Mouse (Mus musculus): ENCODE measurements at regions not wholly inside any gene's neighbourhood (a gene's known extent, or its start where the extent isn't known, plus 50 kb on each side); places are given as distances from the start of the nearest gene placed in this dataset.
A peak's percentile ranks its signal among the peaks of the same experiment; 100 is the strongest.

- TF ChIP-seq CTCF (IDR thresholded peaks at IDR 0.05; ENCODE audit: low read depth) = no peak
- Histone ChIP-seq H3K36me3 (ENCODE audit: insufficient read depth, low read length) (no peaks in the 10 kb centered on the region), H3K27ac (no peak overlapping the region), H3K4me2 (ENCODE audit: low read length) (no peak overlapping the region), H3K27me3 (ENCODE audit: insufficient read depth, low read length) (no peaks in the 10 kb centered on the region), H3K4me1 (replicated peaks; ENCODE audit: insufficient read depth, low read length) (peaks cover 9% of the 10 kb centered on the region), H3K4me3 (replicated peaks; ENCODE audit: low read depth, low read length) (no peak overlapping the region), H3K9ac (ENCODE audit: low read depth, low read length) (no peak overlapping the region), H3K9me3 (replicated peaks; ENCODE audit: low read length) (no peaks in the 10 kb centered on the region)
- DNase-seq (ENCODE audit: low spot score) = peak; percentile 31
- ATAC-seq (replicated peaks; ENCODE audit: low FRiP score, low read depth) = no peak
- 47% methylated on average over 13 of the region's 13 CpGs for WGBS
Measured at GRCm38 (mm10) chr6:89035061-89035835, 133.2 kb downstream of the Tpra1 start.

GRCm38 (mm10) chr6:89035836-89036156, 133.7 kb downstream of the Tpra1 start:
- H3K36me3 ChIP-seq (ENCODE audit: insufficient read depth, low read length) = no peaks in the 10 kb centered on the region
- ATAC-seq (replicated peaks; ENCODE audit: low FRiP score, low read depth) (no peak), DNase-seq (ENCODE audit: low spot score) (no peak)
- H3K9me3 ChIP-seq (replicated peaks; ENCODE audit: low read length) = no peaks in the 10 kb centered on the region
- no peak for TF ChIP-seq CTCF (IDR thresholded peaks at IDR 0.05; ENCODE audit: low read depth)
- no peak overlapping the region for H3K4me2 ChIP-seq (ENCODE audit: low read length)
- H3K4me3 ChIP-seq (replicated peaks; ENCODE audit: low read depth, low read length) = no peak overlapping the region
- no peak overlapping the region for H3K27ac ChIP-seq
- no peaks in the 10 kb centered on the region for H3K27me3 ChIP-seq (ENCODE audit: insufficient read depth, low read length)
- peaks cover 9% of the 10 kb centered on the region for H3K4me1 ChIP-seq (replicated peaks; ENCODE audit: insufficient read depth, low read length)
- 66% methylated on average over 4 of the region's 4 CpGs for WGBS
- H3K9ac ChIP-seq (ENCODE audit: low read depth, low read length) = no peak overlapping the region

GRCm38 (mm10) chr6:89037392-89037791, 135.3 kb downstream of the Tpra1 start:
- no peak for TF ChIP-seq CTCF (IDR thresholded peaks at IDR 0.05; ENCODE audit: low read depth)
- 62% methylated on average over 2 of the region's 2 CpGs for WGBS
- Histone ChIP-seq H3K9me3 (replicated peaks; ENCODE audit: low read length) (no peaks in the 10 kb centered on the region), H3K36me3 (ENCODE audit: insufficient read depth, low read length) (no peaks in the 10 kb centered on the region), H3K4me1 (replicated peaks; ENCODE audit: insufficient read depth, low read length) (peaks cover 9% of the 10 kb centered on the region), H3K4me3 (replicated peaks; ENCODE audit: low read depth, low read length) (no peak overlapping the region), H3K9ac (ENCODE audit: low read depth, low read length) (no peak overlapping the region), H3K27ac (no peak overlapping the region), H3K27me3 (ENCODE audit: insufficient read depth, low read length) (no peaks in the 10 kb centered on the region), H3K4me2 (ENCODE audit: low read length) (no peak overlapping the region)
- no peak for DNase-seq (ENCODE audit: low spot score)
- no peak for ATAC-seq (replicated peaks; ENCODE audit: low FRiP score, low read depth)

- Histone ChIP-seq H3K9me3 (replicated peaks; ENCODE audit: low read length) (no peaks in the 10 kb centered on the region), H3K27ac (no peak overlapping the region), H3K4me2 (ENCODE audit: low read length) (no peak overlapping the region), H3K4me1 (replicated peaks; ENCODE audit: insufficient read depth, low read length) (peaks cover 9% of the 10 kb centered on the region), H3K36me3 (ENCODE audit: insufficient read depth, low read length) (no peaks in the 10 kb centered on the region), H3K27me3 (ENCODE audit: insufficient read depth, low read length) (no peaks in the 10 kb centered on the region), H3K9ac (ENCODE audit: low read depth, low read length) (no peak overlapping the region), H3K4me3 (replicated peaks; ENCODE audit: low read depth, low read length) (no peak overlapping the region)
- 64% methylated on average over 7 of the region's 7 CpGs for WGBS
- no peak for DNase-seq (ENCODE audit: low spot score)
- TF ChIP-seq CTCF (IDR thresholded peaks at IDR 0.05; ENCODE audit: low read depth) = no peak
- ATAC-seq (replicated peaks; ENCODE audit: low FRiP score, low read depth) = no peak
Measured at GRCm38 (mm10) chr6:89037901-89038300, 135.8 kb downstream of the Tpra1 start.

- no peak overlapping the region for H3K4me2 ChIP-seq (ENCODE audit: low read length)
- H3K36me3 ChIP-seq (ENCODE audit: insufficient read depth, low read length) = no peaks in the 10 kb centered on the region
- H3K27ac ChIP-seq = no peak overlapping the region
- no peaks in the 10 kb centered on the region for H3K9me3 ChIP-seq (replicated peaks; ENCODE audit: low read length)
- WGBS = 83% methylated on average over 4 of the region's 4 CpGs
- ATAC-seq (replicated peaks; ENCODE audit: low FRiP score, low read depth) (no peak), DNase-seq (ENCODE audit: low spot score) (no peak)
- H3K4me1 ChIP-seq (replicated peaks; ENCODE audit: insufficient read depth, low read length) = no peaks in the 10 kb centered on the region
- no peak overlapping the region for H3K4me3 ChIP-seq (replicated peaks; ENCODE audit: low read depth, low read length)
- H3K9ac ChIP-seq (ENCODE audit: low read depth, low read length) = no peak overlapping the region
- H3K27me3 ChIP-seq (ENCODE audit: insufficient read depth, low read length) = no peaks in the 10 kb centered on the region
- TF ChIP-seq CTCF (IDR thresholded peaks at IDR 0.05; ENCODE audit: low read depth) = no peak
Measured at GRCm38 (mm10) chr6:89040919-89041318, 138.9 kb downstream of the Tpra1 start.

- H3K4me3 ChIP-seq (replicated peaks; ENCODE audit: low read depth, low read length) = no peak overlapping the region
- TF ChIP-seq CTCF (IDR thresholded peaks at IDR 0.05; ENCODE audit: low read depth) = no peak
- no peak overlapping the region for H3K4me2 ChIP-seq (ENCODE audit: low read length)
- ATAC-seq (replicated peaks; ENCODE audit: low FRiP score, low read depth) (no peak), DNase-seq (ENCODE audit: low spot score) (no peak)
- H3K4me1 ChIP-seq (replicated peaks; ENCODE audit: insufficient read depth, low read length) = no peaks in the 10 kb centered on the region
- 23% methylated on average over 24 of the region's 24 CpGs for WGBS
- no peak overlapping the region for H3K27ac ChIP-seq
- no peak overlapping the region for H3K9ac ChIP-seq (ENCODE audit: low read depth, low read length)
- no peaks in the 10 kb centered on the region for H3K9me3 ChIP-seq (replicated peaks; ENCODE audit: low read length)
- H3K36me3 ChIP-seq (ENCODE audit: insufficient read depth, low read length) = no peaks in the 10 kb centered on the region
- no peaks in the 10 kb centered on the region for H3K27me3 ChIP-seq (ENCODE audit: insufficient read depth, low read length)
Measured at GRCm38 (mm10) chr6:89042478-89043239, 140.6 kb downstream of the Tpra1 start.

All from kidney, postnatal 0 days (tissue).